Mouse (Mus musculus): ENCODE data around the gene Prodh2.
A peak's percentile ranks its signal among the peaks of the same experiment; 100 is the strongest.
"Not testable (repeated sequence)": the region's sequence is repeated elsewhere in the genome, so short reads cannot be mapped to it uniquely, and the experiment has no call there.

Prodh2 gene

DNA sequence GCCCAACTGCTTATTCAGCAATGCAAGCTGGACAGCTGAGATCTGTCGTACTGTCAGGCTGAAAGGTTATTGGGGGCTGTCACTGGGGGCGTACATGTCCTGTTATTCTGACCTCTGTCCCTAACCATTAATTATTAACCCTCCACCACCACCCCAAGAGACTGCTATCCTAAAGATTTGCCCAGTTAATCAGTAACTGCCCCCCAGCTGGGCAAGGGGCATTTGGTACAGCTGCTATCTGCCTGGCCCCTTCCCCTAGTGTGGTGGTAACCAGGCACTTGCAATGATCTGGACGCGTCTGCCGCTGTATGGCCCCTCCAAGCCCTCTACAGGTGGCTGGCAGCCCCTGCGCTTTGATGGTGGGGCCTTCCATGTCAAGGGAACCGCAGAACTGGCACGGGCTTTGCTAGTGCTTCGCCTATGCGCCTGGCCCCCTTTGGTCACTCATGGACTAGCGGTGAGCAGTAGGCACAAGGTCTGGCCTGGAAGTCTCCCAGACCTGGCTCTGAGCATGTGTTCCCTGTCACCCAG is at the start of gene Prodh2:
Prodh2 (plus strand) TSS at position 222 of the 531 bp plus-strand sequence.
- no peak for DNase-seq (ENCODE audit: inconsistent ontology term)

DNA sequence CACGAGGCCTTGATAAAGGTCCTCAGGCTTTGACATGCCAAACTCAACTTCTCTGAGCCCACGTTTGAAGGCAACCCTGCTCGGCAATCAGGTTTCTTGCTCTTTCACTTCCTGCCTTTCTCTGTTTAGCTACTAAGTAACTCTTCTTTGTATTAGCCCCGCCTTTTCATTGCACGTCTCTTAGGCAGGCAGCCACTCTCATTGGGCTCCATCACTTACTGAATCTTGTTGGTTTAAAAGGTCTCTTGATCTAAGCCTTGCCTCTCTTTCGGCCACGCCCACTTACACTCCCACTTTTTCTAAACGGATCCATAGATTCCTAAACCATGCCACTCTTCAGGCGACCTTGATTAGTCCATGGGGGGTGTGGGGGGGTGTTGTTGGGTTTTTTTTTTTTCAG is 49.7 kb upstream of the Prodh2 start:
- no peak for DNase-seq (ENCODE audit: inconsistent ontology term)

DNA sequence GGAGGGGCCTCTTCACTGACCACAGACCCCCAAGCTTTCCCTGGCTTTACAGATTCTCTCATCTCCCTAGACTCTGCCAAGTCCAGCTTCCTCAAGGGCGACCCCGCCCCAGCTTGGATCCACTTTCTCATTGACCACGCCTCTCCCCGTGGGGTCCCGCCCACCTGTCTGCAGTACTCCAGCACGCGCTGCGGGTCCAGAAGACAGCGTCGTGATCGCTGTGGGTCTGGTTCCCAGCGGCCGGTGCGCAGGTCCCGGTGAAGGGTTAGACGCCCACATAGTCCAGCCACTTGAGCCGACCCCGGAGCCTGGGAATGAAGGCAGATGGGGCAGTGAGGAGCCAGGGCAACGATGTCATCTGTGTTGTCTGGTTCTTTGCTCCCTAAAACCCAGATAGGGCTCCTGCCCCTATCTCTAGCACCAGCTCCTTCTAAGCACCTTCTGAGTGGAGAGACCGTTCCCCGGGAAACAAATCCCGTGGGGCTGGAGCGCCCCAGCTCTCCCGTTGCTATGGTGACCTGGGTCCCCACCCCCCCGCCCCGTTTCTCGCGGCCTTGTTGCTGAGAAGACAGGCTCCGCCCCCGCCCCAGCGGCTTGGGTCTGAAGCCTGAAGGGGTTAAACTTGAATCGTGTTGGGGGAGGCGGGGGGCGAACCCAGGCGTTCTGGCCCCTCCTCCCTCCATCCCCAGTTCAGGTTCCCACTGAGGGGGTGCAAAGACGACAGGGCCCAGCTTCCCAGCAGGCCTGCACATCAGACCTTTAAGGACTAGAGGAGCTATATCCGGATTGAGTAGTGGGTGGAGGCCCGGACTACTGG is 49.1 kb upstream of the Prodh2 start:
- DNase-seq (ENCODE audit: inconsistent ontology term): no peak

DNA sequence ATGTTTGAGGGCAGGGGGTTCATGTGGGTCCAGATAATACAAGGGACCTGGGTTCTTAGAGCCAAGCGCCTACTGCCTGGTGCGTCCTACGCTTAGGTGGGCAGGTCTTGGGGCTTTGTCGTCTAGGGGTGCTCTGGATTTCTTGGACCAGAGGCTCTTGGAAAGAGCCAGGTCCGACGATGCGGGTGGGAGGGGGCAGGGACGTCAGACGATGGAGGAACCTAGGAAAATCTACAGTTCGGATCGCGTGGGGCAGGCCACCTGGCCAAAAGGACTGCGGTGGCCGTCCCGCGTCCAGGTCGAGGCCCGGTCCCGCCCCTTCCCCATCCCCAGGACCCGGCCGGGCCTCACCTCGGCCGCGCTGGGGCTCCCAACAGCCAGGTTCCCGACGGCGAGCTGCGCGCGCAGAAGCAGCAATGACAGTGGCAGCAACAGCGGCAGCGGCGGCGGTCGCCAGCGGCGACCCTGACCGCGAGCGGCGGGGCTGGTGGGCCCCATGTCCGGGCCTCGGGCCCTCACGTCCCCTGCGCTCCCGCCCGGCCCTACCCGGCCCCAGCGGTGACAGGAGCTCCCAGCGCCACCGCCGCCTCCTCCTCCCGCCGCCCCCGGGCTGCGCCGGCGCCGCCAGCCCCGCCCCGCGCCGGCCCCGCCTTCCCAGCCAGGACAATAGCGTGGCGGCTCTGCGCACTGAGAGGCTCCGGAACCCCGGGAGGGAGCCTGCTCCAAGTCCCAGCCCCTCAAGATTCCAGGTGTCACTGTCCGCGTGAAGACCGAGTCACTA is 48.3 kb upstream of the Prodh2 start, which contains the start of gene Aplp1:
Aplp1 (minus strand) TSS at position 565 of the 781 bp plus-strand sequence.
- DNase-seq (ENCODE audit: inconsistent ontology term): peak; percentile 65

DNA sequence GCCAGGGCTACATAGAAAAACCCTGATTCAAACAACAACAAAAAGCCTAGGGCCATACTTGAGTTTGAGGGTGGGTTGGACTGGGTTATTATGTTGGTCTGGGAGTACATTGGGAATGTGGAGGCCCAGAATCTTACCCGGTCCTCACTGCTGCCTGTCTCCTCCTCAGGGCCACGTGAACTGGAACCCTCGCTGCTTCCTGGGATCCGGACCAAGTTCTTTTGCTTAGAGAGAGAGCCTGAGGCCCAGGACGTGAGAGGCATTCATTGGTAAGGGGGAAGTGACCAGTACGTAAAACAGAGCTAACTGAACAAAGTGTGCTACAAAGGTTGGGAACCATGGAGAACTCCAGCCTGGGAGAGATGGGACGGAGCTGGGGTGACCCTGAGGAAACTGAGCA is 43.2 kb upstream of the Prodh2 start:
- DNase-seq (ENCODE audit: inconsistent ontology term): no peak

DNA sequence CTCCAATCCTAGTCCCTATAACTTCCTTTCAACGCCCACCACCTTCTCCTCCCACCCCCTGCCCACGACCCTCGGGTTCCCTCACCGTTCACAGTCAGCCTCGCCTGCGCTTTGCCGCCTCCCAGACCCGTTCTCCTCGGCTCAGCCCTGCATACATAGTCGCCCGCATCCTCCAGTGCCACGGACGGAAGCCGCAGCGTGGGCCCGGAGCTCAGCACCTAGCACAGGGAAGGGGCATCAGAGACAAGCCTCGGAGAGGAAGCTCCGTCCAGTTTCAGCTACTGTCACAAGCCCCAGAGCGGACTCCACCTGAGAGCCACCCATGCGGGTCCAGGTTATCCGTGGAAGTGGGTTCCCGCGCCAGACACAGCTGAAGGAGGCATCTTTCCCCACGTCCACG is 40.1 kb upstream of the Prodh2 start:
- DNase-seq (ENCODE audit: inconsistent ontology term): no peak

DNA sequence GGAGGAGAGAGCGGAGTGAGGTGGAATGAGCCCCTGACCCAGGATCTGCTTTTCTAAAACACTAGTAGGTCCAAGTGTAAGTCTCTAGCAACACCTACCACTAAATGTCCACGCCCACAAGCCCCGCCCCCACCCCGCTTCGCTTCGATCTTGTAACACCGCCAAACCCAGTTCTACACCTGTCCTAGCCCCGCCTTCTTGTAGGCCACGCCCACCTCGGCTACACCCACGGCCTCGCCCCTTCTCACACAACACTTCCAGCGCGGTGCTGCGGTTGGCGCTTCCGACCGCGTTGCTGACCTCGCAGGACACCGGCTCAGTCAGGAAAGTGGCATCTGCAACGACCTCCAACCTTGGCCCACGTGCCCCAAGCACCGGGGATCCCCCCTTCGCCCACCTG is 39.7 kb upstream of the Prodh2 start:
- DNase-seq (ENCODE audit: inconsistent ontology term): no peak

DNA sequence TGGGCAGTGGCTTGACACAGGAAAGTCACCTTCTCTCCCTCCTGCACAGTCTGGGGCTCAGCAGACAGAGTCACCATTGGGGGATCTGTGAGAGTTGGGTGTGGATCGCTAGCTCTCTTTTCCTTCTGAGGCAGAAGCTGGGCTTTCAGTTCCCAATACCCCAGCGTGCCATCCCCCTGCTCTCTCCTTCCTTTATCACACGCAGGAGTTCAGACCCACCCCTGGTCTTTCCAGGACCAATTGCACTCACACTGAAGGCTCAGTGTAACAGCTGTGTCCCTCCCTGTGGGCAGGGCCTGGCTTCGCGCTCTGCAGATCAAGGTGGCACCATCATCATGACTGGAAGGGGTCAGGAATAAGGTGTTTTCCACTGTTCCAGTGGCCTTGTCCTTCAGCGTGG is 39.2 kb upstream of the Prodh2 start:
- DNase-seq (ENCODE audit: inconsistent ontology term): no peak

DNA sequence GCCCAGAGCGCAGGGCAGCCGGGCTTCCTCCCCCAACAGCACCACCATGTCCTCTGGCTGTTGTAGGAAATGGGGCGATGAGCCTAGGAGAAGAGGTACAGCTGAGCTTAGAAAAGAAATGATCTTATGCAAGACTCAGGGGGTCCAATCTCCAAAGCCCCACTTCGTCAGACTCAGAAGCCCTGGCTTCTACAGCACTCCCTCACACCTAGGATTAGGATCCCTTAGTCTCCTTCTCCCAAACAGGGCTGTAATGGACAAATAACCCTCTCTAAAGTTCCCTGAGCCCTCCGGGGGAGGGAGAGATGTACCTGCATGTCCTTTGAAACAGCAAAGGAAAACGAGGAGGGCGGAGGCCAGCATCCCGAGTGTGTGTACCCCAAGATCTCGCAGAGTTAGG is 36.9 kb upstream of the Prodh2 start:
- DNase-seq (ENCODE audit: inconsistent ontology term): no peak

DNA sequence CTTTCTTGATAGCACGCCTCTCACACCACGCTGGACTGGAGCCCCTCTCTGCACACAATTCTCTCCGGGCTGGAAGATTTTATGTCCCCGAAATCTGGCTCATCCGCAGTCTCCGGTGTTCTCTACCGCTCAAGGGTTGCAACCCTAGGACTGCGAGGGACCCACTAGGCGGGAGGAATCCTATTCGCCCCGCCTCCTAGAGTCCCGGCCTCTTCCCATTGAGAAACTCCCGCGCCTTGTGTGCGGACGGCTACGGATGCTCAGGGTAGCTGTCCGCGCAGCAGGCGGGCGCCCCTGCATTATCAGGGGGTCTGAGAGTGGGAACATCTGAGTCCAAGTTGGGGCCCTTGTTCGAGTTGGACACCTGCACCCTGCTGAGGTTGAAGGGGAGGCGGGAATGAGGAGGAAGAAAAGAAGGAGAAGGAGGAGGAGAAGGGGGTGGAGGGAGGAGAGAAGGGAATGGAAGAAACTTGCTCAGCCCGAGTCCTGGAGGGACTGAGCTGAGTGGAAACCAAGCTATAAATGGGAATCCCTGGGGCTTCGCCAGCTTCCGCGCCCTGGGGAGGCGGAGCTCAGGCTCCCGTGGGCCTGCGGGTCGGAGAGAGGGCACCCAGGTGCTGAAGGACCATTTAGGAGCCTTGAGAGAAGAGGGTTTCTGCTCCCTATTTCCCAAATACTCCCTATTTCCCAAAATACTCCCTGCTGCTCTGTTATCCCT is 36.4 kb upstream of the Prodh2 start:
- no peak for DNase-seq (ENCODE audit: inconsistent ontology term)

DNA sequence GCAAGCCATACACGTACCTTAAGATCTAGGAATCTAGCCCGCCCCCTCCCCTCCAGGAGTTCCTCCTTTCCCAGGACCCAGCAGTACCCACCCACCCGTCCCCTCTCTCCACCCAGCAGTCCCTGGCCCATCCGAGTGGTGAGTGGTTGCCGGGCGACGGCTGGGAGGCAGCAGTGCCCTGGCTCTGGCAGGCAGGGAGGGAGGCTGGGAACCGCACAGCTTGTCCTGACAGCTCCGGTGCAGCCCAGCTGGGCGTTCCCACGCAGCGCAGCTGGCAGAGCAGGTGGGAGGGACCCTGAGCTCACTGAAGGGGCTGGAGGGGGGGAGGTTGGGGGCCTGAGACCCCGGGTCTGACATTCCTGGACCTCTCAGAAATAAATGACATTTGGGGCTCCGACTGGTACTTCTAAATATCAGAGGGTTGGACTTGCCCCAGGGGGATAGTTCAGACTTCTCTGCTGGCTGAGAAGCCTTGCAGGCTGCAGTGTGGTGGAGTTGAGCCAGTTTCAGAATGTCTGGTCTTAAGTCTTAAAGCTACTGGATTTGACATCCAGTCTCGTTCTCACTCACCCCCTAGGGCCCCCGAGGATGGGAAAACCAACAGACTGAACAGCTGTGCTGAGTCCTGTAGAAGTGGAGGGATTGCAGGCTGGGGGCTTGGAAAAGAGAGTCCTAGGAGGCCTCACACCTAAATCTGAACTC is 35.6 kb upstream of the Prodh2 start, which contains the start of the genes Kirrel2 and Nphs1:
Kirrel2 (minus strand) TSS at position 62 of the 702 bp plus-strand sequence.
Nphs1 (plus strand) TSS at position 687 of the 702 bp plus-strand sequence.
- no peak for DNase-seq (ENCODE audit: inconsistent ontology term)

DNA sequence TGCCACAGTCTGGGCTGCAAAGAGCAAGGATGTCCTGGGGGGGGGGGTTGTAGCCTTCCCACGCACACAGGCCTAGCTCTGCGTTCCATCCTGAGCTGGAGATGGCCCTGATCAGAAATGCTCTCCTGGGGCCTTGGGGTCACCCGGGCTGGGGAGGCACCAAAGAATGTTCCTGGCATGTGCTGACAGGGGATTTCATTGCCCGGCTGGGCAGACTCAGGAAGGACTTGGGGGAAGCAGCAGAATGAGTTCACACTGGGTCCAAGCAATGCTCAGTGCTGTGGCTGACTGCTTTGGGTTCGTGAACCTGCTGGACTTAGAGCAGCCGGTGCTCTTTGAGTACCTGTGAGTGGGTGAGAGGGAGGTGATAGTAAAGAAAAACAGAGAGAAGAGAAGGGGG is 33.9 kb upstream of the Prodh2 start:
- DNase-seq (ENCODE audit: inconsistent ontology term): no peak

DNA sequence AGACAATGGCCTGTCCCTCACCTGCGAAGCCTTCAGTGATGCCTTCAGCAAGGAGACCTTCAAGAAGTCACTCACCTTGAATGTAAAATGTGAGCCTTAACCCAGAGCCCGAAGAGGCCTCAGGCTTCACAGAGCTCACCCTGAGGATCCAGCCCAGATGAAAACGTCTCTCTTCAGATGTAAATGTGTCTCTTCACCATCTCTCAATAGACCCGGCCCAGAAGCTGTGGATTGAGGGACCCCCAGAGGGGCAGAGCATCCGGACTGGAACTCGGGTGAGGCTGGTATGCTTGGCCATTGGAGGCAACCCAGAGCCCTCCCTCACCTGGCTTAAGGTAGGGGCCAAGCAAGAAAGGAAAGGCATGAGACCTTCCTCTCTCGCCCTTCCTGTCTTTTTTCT is 29.9 kb upstream of the Prodh2 start:
- DNase-seq (ENCODE audit: inconsistent ontology term): no peak

DNA sequence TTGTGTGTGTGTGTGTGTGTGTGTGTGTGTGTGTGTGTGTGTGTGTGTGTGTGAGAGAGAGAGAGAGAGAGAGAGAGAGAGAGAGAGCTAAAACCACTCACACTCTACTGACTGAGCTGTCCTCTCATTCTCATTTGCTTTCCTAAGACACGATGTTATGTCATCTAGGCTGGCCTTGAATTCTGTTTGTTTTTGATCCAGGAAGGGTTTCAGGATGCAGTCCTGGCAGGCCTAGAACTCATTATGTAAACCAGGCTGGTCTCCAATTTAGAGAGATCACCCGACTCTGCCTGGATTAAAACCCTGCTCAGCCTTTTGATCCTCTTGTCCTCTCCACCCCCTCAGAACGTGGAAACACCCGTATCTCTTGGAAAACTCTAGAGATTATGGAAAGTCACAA is 29.4 kb upstream of the Prodh2 start:
- DNase-seq (ENCODE audit: inconsistent ontology term): no peak

DNA sequence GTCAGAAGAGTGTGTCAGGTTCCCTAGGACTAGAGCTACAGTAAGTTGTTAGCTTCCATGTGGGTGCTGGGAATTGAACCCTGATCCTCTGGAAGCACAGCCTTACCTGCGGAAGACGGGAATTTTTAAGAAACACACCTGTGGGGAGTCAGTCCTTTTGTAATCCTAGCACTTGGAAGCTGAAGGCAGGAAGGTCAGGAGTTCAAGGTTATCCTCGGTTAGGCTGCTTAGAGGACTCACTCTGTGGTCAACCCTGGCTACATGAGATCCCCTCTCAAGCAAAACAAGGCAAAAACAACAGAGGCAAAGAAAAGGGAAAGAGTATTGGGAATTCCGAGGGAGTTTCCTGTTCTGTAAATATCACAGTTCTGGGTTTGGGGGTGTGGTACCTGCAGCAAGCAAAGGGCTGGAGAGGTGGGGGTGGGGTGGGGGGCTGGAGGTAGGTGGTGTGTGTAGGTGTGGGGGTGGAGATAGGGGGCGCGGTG is 28.6 kb upstream of the Prodh2 start:
- DNase-seq (ENCODE audit: inconsistent ontology term): no peak

DNA sequence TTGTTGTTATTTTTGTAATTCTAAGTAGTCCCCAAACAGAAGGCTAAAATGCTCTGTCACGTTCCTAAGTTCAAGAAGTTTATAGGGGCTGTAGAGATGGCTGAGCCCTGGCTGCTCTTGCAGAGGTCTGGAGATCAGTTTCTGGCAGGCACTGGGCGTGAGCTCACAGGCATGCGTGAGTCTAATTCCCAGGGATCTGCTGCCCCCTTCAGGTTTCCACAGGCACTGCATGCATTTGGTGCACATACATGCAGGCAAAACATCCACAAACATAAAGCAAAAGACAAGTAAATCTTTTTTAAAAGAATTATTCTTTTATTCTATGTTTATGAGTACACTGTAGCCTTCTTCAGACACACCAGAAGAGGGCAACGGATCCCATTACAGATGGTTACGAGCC is 21.0 kb upstream of the Prodh2 start:
- no peak for DNase-seq (ENCODE audit: inconsistent ontology term)

DNA sequence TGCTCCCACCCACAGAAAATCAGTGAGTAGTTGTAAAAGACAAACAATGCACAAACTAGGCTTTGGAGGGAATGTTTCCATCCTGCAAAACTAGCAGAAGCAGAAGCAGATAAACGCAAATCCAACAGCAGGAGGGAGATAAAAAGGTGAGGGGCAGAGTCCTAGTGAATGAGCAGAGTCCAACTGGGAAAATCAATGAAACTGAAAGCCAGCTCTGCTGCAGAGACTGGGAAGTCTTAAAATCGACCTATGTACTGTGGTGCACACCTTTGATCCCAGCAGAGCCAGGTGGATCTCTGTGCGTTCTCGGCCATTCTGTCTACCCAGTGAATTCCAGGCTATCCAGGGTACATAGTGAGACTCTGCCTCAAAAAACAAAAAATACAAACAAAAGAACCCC is 18.4 kb upstream of the Prodh2 start:
- no peak for DNase-seq (ENCODE audit: inconsistent ontology term)

DNA sequence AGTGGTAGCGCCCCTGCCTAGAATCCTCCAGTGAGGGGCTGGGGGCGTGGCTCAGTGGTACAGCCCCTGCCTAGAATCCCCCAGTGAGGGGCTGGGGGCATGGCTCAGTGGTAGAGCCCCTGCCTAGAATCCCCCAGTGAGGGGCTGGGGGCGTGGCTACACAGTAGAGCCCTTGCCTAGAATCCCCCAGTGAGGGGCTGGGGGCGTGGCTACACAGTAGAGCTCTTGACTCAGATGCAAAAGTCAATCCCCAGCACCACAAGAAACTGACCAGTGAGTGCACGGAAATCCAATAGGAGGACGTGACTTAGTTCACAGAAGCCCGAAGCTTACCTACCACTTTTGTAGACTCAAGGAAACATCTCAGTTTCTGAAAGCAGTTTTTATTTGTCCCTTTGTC is 17.3 kb upstream of the Prodh2 start:
- not testable (repeated sequence) for DNase-seq (ENCODE audit: inconsistent ontology term)

DNA sequence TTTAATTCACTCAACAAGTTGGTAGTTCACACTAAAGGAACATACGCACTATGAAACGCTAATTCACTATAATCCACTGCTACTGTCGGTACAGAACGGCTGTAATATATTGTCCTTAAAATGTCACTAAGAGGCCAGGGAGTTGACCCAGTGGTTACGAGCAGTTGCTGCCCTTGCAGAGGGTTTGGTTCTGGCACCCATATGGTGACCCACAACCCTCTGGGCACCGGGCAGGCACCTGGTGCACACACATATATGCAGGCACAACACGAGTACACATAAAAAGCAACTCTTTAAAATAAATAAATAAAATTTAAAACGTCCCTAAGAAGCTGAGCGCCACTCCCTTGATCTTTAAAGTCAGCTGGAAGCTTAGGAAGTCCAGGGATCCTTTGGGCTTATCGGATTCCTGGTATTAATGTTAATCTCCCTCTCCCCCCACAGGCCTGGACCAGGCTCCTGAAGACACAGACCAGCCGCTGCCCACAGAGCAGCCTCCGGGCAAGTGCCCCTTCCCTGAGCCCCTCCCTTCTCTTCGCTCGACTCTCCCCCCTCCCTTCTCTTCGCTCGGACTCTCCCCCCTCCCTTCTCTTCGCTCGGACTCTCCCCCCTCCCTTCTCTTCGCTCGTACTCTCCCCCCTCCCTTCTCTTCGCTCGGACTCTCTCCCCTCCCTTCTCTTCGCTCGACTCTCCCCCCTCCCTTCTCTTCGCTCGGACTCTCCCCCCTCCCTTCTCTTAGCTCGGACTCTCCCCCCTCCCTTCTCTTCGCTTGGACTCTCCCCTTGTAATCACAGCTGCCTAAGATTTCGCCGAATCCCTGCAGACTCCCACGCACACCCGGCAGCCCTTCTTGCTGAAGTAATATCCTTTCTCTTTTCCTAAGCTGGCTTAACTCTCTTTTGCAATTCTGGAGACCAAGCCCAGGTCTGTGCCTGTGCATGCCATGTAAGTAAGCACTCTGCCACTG is 15.7 kb upstream of the Prodh2 start:
- DNase-seq (ENCODE audit: inconsistent ontology term): no peak

DNA sequence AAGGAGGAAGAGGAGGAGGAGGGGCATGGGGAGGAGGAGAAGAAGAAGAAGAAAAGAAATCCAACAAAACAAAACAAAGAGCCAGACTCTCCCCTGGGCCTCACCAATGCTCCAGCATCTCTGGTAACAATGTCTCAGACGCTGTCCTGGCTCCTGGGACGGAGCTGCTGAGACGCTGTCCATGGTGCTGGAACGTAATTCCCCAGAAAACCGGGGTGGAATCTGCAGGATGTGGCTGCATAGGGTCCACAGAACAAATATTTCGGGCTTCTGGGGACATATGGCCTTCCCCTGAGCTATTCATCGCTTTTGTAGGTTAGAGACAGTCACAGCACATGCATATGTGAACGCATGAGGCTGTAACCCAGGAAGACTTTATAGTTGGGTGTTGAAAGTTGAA is 9.2 kb upstream of the Prodh2 start:
- DNase-seq (ENCODE audit: inconsistent ontology term): peak; percentile 26

All from Muller cell, postnatal 12 days (primary cell).